Mouse (Mus musculus) MN1 (cell line): Measurements from ENCODE around the gene Srm.

Source experiments
- DNase-seq: peaks from one replicate; pipeline ENCODE4 v3.0.0-alpha.2; 2016; ENCODE audit warnings: low spot score

The Srm gene

DNA sequence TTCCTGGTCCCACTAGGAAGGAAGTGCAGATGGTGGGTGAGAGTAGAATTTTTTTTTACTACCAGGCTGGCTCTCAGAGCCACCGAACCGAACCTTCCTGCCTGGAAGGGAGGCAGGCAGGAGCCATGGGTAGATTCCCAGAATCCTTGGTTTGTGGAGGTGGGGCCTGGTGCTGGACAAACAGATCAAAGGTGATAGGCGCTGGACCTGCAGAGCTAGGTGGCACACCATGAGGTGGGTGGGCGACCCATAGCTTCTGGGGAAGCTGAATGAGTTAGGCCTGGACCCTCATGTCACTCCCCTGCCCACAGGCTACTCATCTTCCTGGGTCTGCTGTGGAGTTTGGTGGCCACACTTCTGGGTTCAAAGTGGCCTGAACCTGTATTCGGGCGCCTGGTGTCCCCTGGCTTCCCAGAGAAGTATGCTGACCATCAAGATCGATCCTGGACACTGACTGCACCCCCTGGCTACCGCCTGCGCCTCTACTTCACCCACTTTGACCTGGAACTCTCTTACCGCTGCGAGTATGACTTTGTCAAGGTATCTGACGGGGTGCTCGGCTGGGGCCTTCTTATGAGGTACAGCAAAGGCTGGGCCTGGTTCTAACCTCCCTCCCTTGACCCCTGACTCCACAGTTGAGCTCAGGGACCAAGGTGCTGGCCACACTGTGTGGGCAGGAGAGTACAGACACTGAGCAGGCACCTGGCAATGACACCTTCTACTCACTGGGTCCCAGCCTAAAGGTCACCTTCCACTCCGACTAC, 11.2 kb downstream of the Srm start, which contains the start of gene Masp2:
TSS of gene Masp2 (plus strand) at position 198 of the 764 bp plus-strand sequence.
- no peak for DNase-seq

DNA sequence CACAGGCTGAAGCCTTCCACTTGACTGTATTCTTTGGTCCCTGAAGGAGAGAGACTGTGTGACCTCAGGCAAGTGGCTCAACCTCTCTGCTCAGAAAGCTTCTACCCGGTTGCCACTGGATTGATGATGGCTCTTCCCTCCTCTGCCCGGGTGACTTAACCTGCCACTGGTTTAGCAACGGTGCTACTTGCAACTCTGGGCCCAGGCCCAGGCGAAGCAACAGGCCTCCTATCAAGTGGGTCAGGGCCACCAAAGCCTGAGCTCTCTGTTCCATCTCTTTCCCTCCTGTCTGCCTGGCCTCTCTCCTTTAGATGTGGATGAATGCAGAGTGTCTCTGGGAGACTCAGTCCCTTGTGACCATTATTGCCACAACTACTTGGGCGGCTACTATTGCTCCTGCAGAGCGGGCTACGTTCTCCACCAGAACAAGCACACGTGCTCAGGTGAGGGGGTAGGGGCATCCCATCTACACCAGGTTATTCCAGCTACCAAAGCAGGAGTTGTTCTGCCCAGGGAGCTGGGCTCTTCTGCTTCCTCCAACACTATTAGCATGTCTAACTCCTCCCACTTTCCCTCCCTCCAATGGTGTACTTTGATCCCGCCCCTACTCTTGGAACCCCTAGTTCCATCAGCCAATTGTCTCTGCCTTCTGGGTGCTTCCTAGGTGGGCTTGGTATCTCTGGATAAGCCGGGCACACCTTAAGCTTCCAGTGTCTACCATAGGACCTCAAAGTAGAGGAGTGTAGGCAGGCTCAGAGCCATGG, 12.3 kb downstream of the Srm start:
- no peak for DNase-seq

DNA sequence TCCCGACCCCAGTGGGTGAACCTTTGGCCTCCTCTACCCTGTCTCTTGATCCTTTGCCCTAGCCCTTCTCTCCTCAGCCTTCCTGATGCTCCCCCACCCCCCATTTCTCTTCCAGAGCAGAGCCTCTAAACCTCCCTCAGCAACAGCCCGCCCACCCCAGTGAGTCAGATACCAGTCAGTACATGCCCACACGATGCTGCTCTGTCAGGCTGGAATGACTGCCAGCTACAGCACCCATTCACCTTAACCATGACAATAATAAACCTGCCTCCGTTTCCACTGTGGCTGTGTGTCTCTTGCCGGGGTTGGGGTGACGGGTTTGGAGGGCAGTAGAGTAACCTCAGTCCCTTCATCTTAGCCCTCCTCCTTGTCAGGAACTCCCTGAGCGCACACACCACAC, 12.8 kb downstream of the Srm start:
- DNase-seq: no peak

DNA sequence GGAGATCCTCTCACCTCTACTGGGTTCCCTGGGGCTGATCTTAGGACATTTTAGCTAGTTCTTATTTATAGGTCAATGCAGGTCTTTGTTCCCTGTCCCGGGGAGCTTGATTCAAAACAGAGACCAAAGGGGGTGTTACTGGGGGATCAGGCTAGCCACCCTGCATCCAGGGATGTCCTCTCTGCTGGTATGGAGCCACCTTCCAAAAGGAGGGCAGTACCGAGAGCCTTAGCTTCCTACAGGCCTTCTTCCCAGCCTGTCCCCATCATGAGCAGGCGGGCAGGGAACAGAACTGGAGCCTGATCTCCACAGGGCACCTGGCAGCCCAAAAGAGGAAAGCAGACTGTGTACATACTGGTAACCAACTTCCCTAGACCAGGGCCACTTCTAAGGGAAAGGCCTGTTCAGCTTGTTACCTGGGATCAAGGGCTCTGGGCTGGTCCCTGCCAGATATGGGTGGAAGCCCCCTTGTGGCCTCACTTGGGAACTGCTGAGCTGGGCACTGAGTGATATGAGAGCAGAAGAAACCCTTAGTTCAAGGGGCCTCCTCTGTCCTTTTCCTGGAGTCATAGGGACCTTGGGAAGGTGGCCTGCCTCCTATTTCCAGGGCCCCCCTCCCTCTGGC, 13.3 kb downstream of the Srm start:
- DNase-seq: peak; percentile 74

DNA sequence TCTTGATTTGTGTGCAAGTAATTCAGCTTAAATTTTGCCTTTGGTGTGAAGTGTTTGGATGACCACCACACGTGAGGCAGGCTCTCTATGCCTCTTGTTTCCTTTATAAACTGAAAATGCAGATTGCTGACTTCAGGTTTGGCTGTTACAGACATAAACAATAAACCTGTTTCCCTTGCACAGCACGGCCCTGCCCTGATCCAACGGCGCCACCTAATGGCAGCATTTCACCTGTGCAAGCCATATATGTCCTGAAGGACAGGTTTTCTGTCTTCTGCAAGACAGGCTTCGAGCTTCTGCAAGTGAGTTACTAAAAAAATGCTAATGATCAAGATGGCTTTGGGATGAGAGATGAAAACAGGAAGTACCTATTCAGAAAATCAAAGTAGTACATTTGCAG, 16.5 kb downstream of the Srm start:
- DNase-seq: peak; percentile 73

DNA sequence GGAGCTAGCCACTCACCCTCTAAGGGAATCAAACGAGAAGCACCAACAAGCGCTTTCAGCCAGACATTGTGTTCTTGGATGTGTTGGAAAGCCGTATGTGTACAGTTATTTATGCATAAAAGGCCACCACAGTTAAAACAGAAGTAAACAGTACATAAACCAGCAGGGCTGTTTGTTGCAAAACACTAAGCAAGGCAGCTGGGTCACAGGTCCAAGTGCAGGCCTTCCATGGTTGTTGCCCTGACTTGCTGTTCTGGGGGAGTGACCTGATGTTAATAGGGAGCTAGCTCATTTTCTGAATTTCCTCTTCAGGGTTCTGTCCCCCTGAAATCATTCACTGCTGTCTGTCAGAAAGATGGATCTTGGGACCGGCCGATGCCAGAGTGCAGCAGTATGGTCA, 18.5 kb downstream of the Srm start:
- DNase-seq: no peak

DNA sequence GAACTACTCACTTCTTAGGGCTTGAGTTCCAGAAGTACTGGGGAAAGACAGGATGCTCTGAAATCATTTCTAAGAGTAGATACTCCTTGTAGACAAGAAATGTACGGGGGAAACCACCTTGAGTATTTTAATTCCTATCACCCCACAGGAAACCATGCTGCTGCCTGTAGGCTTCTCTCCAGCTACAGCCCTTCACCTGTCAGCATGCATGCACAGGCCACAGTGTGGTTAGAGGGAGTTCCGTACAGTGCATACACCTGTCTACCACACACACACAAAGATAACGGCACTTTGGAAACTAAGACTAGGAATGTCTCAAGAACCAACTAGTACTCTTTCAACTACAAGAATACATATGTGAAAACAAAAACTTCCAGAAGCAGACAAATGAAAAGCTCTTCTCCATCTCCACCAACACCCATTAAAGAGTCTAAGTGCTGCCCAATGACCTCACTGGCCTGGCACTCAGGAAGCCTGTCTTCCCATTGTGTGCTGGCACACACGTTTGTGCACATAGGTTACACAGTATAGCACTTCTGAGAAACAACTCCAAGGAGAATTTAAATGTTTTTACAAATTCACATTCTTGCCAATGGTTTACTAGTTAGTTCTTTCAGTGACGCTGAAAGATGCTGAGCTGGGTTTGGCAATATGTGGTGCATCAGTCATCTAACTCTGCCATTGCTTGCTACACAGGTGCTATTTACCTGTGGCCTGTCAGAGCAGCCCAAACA, 19.5 kb downstream of the Srm start:
- no peak for DNase-seq

DNA sequence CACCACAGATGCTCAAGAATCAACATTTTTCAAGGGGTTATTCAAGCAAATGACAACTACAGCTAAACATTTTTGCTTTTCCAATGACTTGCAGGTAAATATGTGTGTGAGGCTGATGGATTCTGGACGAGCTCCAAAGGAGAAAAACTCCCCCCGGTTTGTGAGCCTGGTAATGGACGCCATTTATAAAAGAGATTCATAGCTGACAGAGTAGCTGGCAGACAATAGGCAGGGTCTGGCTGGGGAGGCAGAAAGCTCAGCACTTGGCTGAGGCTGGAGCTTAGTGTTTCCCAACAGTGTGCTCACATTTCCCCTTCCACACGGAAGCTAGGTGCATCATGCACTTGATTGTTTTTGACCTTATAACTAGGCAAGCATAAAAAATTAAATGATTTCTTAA, 21.3 kb downstream of the Srm start:
- no peak for DNase-seq

DNA sequence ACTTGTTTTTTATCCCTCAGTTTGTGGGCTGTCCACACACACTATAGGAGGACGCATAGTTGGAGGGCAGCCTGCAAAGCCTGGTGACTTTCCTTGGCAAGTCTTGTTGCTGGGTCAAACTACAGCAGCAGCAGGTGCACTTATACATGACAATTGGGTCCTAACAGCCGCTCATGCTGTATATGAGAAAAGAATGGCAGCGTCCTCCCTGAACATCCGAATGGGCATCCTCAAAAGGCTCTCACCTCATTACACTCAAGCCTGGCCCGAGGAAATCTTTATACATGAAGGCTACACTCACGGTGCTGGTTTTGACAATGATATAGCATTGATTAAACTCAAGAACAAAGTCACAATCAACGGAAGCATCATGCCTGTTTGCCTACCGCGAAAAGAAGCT, 22.4 kb downstream of the Srm start:
- no peak for DNase-seq

DNA sequence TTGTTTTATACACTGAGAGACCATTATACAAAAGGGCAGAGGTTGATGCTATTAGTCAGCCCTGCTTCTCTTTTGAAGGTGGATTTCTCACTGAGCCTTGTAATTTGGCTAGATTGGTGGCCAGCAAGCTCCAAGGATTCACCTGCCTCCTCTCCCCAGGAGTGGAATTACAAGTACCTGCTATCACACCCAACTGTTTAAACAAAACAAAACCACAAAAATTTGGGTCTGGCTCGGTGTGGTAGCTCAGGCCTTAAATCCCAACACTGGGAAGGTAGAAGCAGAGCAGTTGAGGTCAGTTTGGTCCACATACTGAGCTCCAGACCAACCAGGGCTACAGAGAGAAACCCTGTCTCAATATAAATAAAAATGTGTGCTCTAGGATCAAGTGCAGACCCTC, 28.5 kb downstream of the Srm start:
- DNase-seq: no peak

DNA sequence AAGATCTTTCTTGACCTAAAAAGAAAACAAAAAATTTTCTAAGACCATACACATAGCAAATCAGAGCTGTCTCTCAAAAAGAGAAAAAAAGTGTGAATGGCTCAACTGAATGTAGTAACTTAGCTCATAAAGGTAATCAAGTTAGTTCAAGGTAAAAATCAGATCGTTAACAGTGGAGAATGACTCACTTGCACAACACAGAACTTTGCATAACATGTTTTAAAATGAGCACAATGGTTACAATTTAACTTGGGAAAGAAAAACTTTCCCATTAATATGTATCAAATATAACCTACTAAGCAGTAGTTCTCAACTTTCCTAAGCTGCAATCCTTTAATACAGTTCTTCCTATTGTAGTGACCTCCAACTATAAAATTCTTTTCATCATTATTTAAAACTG, 29.4 kb downstream of the Srm start:
- DNase-seq: no peak

DNA sequence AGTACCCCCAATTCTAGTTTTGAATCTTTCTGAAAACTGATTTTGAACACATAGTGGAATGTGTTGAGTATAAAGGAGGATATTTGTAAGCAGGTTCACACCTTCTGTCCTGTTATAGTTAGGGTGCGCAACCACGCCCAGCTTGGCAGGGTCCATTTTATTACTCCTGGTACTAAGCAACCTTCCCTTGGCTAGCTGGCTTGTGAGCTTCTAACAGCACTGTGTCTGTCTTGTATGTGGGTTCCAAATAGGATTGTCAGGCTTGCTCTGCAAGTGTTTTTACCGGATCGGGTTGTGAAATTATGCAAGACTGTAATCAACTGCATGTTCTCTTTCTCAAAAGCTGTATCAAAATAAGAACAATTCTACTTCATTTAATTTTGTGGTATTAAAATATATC, 31.2 kb downstream of the Srm start:
- DNase-seq: no peak

DNA sequence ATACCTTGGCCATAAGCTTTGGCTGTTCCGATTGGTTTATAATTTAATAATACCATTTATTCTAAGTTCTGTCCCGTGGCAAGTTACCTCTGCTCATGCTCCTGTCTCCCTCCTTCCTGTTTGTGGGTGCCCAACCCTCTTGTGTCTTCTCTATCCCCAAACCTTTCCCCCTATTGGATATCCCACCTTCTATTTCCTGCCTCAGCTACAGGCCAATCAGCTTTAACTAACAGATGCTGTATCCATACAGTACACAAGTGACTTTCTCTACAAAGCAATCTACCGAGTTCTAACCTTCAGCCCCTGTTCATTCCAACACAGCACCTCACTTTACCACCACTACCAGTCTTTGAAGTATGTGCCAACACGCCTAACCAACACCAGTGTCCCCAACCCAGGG, 32.3 kb downstream of the Srm start:
- DNase-seq: no peak

DNA sequence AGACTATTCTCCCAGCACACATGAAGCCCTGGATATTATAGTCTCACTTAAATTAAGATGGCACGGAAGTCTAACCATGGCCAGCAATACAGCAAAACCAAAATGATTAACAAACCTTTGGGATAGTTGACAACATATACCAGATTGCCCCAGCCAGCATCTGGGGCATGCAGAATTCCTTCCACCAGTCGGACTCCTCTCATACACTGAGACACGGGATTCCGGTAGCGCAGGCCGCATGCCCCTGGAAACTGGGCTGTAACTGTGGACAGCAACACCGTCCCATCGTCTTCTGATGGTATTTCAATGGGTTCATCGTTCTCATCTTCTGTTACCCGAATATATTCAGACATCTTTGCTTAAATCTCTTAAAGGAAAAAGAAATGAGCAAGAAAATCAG, 33.7 kb downstream of the Srm start:
- no peak for DNase-seq

DNA sequence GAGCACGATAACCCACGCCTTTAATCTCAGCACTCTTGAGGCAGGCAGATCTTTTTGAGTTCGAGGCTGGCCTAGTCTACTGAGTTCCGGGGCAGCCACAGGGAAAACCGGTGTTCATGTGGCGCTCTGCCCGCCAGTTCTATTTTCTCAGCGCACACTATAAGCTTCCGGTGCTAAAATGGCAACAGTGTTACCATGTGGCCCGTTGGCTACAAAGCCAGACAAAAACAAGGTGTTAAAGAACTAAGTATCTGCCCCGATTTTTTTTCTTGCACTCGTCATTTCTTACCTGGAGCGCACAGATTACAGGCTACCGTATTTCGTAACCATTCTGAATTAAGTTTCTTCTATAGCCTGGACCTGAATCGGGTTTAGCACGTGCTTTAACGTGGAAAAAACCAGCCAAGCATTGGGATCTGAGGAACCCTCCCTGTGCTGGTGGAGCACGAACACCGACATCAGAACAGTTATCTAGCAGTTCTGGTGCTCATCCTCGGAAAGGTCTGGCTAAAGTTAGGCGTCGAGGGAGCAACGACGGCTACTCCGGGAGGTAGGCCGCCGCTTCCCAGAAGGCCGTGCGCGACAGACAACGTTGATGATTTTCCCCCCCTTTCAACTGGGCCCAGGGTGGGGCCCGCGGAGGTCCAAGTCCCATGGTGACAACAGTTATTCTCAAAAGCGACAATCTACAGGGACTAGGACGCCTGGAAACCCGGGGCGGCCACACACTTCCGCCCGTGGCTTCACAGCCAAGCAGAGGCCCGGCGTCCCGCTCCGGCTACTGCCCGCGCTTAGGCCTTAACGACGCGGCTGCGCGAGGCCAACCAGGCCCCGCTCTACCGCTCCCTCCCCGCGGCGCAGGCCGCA, 34.7 kb downstream of the Srm start:
- DNase-seq: peak; percentile 74

DNA sequence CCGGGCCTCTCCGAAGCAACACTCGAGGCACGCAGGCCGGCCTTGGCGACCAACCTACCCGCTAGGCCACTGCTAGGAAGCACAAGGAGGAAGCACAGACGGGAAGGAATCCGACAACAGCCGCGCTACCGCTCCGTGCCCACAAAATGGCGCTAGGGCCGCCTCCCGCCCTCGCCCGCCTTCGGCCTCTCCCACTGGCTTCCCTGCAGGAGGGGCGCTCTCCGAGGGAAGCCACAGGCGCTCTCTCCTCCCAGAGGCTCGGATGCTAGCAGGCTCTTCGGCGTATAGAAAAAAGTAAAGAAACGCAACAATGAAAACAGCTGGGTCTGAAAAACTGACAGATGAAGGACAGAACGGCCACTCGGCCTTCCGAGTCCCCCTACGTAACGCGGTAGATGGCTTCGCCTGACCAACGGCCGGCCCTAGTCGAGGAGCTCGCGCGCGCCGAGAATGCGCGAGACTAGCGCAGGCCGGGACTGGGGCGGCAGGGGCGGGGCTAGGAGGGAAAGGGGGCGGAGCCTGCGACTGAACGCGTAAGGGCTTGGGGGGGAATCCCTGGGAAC, 35.4 kb downstream of the Srm start, which contains the start of gene Tardbp:
TSS of gene Tardbp (minus strand) at position 397 of the 563 bp plus-strand sequence.
- DNase-seq: peak; percentile 97

DNA sequence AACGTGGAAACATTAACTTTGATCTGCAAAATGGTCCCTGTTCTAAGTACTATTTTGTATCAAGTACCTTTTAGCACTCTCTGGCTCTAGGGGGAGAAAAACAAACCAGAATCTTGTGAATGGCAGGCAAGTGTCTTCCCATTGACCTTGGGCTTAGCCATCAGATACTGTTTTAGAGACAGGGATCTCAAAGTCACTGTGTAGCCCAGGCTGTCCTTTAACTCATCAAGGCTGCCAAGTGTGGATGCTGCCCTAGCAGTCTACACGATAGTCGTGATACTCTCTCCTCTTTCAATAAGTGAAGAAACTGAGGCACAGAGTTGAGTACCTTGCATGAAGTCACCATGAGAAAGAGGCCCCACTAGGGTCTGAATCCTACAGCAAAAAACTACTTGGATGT, 35.9 kb downstream of the Srm start:
- DNase-seq: no peak

DNA sequence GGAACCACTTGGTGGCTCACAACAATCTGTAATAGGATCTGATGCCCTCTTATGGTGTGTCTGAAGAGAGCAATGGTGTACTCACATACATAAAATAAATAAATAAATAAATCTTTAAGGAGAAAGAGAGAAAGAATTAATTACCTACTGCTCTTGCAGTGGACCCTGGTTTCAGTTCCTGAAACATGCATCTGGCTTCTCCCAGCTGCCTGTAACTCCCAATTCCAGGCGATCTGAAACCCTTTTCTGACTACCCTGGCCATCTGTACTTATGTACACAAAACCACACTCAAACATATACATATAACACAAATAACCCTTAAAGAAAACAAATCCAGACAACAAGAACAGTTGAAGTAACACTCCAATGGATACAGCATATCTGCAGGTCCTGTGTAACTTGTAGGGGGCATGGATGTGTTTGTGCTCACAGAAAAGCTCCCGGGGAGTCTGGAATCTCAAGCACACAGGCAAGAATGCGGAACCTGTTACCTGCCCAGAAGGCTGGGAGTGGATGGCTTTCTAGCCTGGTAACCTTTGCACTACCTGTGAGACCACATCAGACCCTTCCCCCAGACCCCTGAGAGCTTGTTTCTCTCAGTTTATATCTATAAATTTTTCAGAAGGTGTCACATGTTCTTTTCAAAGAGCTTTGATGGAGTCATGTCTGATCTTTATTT, 40.9 kb downstream of the Srm start:
- DNase-seq: no peak

DNA sequence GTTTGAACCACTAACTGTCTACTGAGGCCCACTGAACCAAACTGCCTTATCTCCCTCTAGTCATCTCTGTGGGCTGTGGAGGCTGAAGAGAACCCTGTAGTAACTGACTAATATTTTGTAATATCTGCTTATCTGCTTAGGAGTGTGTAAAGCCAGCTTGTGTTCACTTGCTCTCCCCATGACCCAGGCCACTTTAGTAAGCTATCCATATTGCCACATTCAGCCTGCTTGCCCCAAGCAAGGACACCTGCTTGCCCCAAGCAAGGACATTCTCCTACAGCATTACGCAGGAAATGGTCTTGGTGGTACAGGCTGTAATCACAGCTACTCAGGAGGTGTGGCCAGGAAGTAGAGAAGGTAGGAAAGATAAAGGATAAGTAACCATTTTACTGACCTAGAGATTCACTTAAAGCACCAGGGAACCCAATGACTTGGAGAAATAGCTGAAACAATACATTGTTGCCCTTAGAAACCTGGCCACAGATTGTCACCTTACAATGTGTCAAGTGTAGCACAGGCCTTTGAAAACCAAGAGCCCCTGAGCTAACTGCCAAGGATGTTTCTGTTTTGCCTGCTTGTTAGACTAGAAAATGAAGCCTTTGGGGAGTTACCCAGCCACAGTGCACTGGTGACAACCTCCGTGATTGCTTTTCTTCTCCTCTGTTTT, 42.2 kb downstream of the Srm start:
- no peak for DNase-seq

DNA sequence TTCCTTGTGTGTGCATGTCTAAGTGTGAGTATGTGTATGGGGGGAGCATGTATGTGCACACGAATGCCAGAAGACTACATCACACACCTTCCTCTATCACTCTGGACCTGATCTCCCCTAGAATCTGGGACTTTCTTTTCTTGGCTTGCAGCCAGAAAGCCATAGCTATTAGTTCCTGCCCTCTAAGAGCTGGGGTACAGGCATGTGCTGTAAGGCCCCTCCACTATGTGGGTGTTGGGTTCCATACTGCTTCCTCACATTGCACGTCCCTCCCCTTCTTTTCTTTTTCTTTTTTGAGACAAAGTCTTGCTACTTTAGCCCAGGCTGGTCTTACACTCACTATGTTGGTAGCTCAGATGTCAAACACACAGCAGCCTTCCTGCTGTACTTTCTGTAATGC, 44.0 kb downstream of the Srm start:
- no peak for DNase-seq
